Mouse (Mus musculus) neural tube, embryonic 15.5 days (tissue): ENCODE measurements around the gene Slc27a1. TPM values are rescaled to one million over a fixed set of nuclear protein-coding genes. Genes with fewer than 3 reads are reported as not detected.

Experiments
- ATAC-seq: fragments of 200-750 bp; cut with Nextera tagmentation; 2 replicates; pipeline ENCODE4 v1.8.0; 2017; ENCODE audit warnings: mild to moderate bottlenecking, moderate TSS enrichment, moderate library complexity; ENCODE audit not compliant: low FRiP score
- H3K27ac ChIP-seq: fragments of 300-500 bp; sonication (generic); replicated peaks from 2 replicates; pipeline ENCODE4 v1.5.1; 2015; ENCODE audit warnings: mild to moderate bottlenecking, inconsistent platforms
- H3K27me3 ChIP-seq: fragments of 300-500 bp; sonication (generic); replicated peaks from 2 replicates; pipeline ENCODE4 v1.6.1; 2015; ENCODE audit warnings: inconsistent platforms
- H3K36me3 ChIP-seq: fragments of 300-500 bp; sonication (generic); 2 replicates; pipeline ENCODE4 v1.6.1; 2015; ENCODE audit warnings: inconsistent platforms
- H3K4me1 ChIP-seq: fragments of 300-500 bp; sonication (generic); 2 replicates; pipeline ENCODE4 v1.6.1; 2015; ENCODE audit warnings: inconsistent platforms
- H3K4me2 ChIP-seq: fragments of 300-500 bp; sonication (generic); 2 replicates; pipeline ENCODE4 v1.6.1; 2015; ENCODE audit warnings: inconsistent platforms, mild to moderate bottlenecking, moderate library complexity
- H3K4me3 ChIP-seq: fragments of 300-500 bp; sonication (generic); replicated peaks from 2 replicates; pipeline ENCODE4 v1.5.1; 2015; ENCODE audit warnings: mild to moderate bottlenecking, inconsistent platforms
- H3K9ac ChIP-seq: fragments of 300-500 bp; sonication (generic); replicated peaks from 2 replicates; pipeline ENCODE4 v1.6.1; 2015; ENCODE audit warnings: mild to moderate bottlenecking, inconsistent platforms
- H3K9me3 ChIP-seq: fragments of 300-500 bp; sonication (generic); replicated peaks from 2 replicates; pipeline ENCODE4 v1.6.1; 2016; ENCODE audit warnings: inconsistent platforms
- WGBS: fragments of 180-500 bp; shearing (Covaris S2); methylation state at CpG from one replicate; pipeline ENCODE4 v1.1.7; 2015; ENCODE audit warnings: mixed read lengths; 5-methylcytosine and 5-hydroxymethylcytosine counted together
- polyA plus RNA-seq: library from polyadenylated mRNA; unstranded; fragments of >200 nt; fragmentation: Nextera tagmentation; extraction: Ambion mirVana; gene quantifications from 2 replicates; pipeline ENCODE4 v1.2.1, GENCODE M21; 2015

Slc27a1 gene
- polyA plus RNA-seq, 1 experiment from 2014 or later = 83.0 TPM

- Histone ChIP-seq H3K4me2 (peak within 1 kb of the TSS; percentile 57), H3K4me1 (peaks cover 11% of the 10 kb centered on the region), H3K27ac (no peak within 1 kb of the TSS), H3K9ac (peak within 1 kb of the TSS; percentile 37; the same call in 1 of the 2 replicates), H3K4me3 (peak within 1 kb of the TSS; percentile 35), H3K27me3 (peaks cover 25% of the 10 kb centered on the region), H3K9me3 (no peaks in the 10 kb centered on the region), H3K36me3 (no peaks in the 10 kb centered on the region)
- ATAC-seq = no peak
- WGBS = 4% methylated on average over 37 of the region's 37 CpGs
These were observed 31.4 kb upstream of the Slc27a1 start, which contains the start of gene Bst2 for GRCm38 (mm10) chr8:71537028-71537867. Gene Bst2, minus strand, starts transcription at chr8:71537456.

GRCm38 (mm10) chr8:71542632-71543343 lies 25.9 kb upstream of the Slc27a1 start, which contains the start of gene Mvb12a:
Gene Mvb12a, plus strand, starts transcription at chr8:71542922.
- Histone ChIP-seq H3K4me2 (peak within 1 kb of the TSS; percentile 85), H3K36me3 (peaks cover 24% of the 10 kb centered on the region), H3K4me1 (peaks cover 20% of the 10 kb centered on the region), H3K4me3 (peak within 1 kb of the TSS; percentile 94), H3K27ac (peak within 1 kb of the TSS; percentile 77), H3K9ac (peak within 1 kb of the TSS; percentile 87), H3K9me3 (no peaks in the 10 kb centered on the region), H3K27me3 (peaks cover 6% of the 10 kb centered on the region)
- ATAC-seq = peak; percentile 96
- WGBS = under 1% methylated on average over 55 of the region's 55 CpGs

- peak overlapping the region; percentile 94 for H3K4me3 ChIP-seq
- peaks cover 17% of the 10 kb centered on the region for H3K4me1 ChIP-seq
- no peak for ATAC-seq
- peaks cover 33% of the 10 kb centered on the region for H3K36me3 ChIP-seq
- 85% methylated on average over 9 of the region's 9 CpGs for WGBS
- H3K9me3 ChIP-seq = no peaks in the 10 kb centered on the region
- 0 out of 2 replicates have a peak, but pooled peaks cover 4% of the 10 kb centered on the region for H3K27me3 ChIP-seq
- peak overlapping the region; percentile 85 for H3K4me2 ChIP-seq
- peak overlapping the region; percentile 87 for H3K9ac ChIP-seq
- no peak overlapping the region for H3K27ac ChIP-seq
These were observed 24.9 kb upstream of the Slc27a1 start for GRCm38 (mm10) chr8:71543755-71544154.

- Histone ChIP-seq H3K36me3 (peaks cover 33% of the 10 kb centered on the region), H3K27ac (no peak overlapping the region), H3K9ac (no peak overlapping the region), H3K9me3 (no peaks in the 10 kb centered on the region), H3K27me3 (0 out of 2 replicates have a peak, but pooled peaks cover 4% of the 10 kb centered on the region), H3K4me2 (no peak overlapping the region), H3K4me1 (peaks cover 17% of the 10 kb centered on the region), H3K4me3 (no peak overlapping the region)
- ATAC-seq = no peak
- 93% methylated on average over 11 of the region's 11 CpGs for WGBS
These were observed 23.6 kb upstream of the Slc27a1 start for GRCm38 (mm10) chr8:71545053-71545452.

- H3K4me2 ChIP-seq = no peak overlapping the region
- ATAC-seq = no peak
These were observed 21.1 kb upstream of the Slc27a1 start for GRCm38 (mm10) chr8:71547590-71547989.

GRCm38 (mm10) chr8:71550754-71551153 lies 17.9 kb upstream of the Slc27a1 start:
- no peaks in the 10 kb centered on the region for H3K4me1 ChIP-seq
- H3K4me3 ChIP-seq = no peak overlapping the region
- no peak overlapping the region for H3K9ac ChIP-seq
- no peak overlapping the region for H3K4me2 ChIP-seq
- ATAC-seq = no peak
- peaks cover 8% of the 10 kb centered on the region for H3K27me3 ChIP-seq
- no peak overlapping the region for H3K27ac ChIP-seq
- H3K9me3 ChIP-seq = no peaks in the 10 kb centered on the region
- WGBS = 75% methylated on average over 7 of the region's 7 CpGs
- peaks cover 26% of the 10 kb centered on the region for H3K36me3 ChIP-seq

More at GRCm38 (mm10) chr8:71547590-71547989, 21.1 kb upstream of the Slc27a1 start:
- H3K27me3 ChIP-seq = no peaks in the 10 kb centered on the region
- H3K9me3 ChIP-seq = no peaks in the 10 kb centered on the region
- 87% methylated on average over 7 of the region's 7 CpGs for WGBS
- peaks cover 17% of the 10 kb centered on the region for H3K4me1 ChIP-seq
- peaks cover 33% of the 10 kb centered on the region for H3K36me3 ChIP-seq
- no peak overlapping the region for H3K27ac ChIP-seq
- H3K4me3 ChIP-seq = no peak overlapping the region
- no peak overlapping the region for H3K9ac ChIP-seq

GRCm38 (mm10) chr8:71552770-71553169 lies 15.9 kb upstream of the Slc27a1 start:
- Histone ChIP-seq H3K9me3 (no peaks in the 10 kb centered on the region), H3K9ac (no peak overlapping the region), H3K4me2 (no peak overlapping the region), H3K4me3 (no peak overlapping the region), H3K4me1 (no peaks in the 10 kb centered on the region), H3K27me3 (peaks cover 28% of the 10 kb centered on the region), H3K36me3 (peaks cover 10% of the 10 kb centered on the region), H3K27ac (no peak overlapping the region)
- ATAC-seq = no peak
- 74% methylated on average over 6 of the region's 6 CpGs for WGBS

- Histone ChIP-seq H3K9me3 (no peaks in the 10 kb centered on the region), H3K27ac (no peak overlapping the region), H3K36me3 (no peaks in the 10 kb centered on the region), H3K27me3 (peaks cover 40% of the 10 kb centered on the region), H3K4me2 (no peak overlapping the region), H3K4me3 (no peak overlapping the region), H3K4me1 (peaks cover 8% of the 10 kb centered on the region), H3K9ac (no peak overlapping the region)
- no peak for ATAC-seq
- WGBS = 71% methylated on average over 6 of the region's 6 CpGs
These were observed 14.7 kb upstream of the Slc27a1 start for GRCm38 (mm10) chr8:71554001-71554400.

- no peaks in the 10 kb centered on the region for H3K36me3 ChIP-seq
- no peak for ATAC-seq
- no peak overlapping the region for H3K9ac ChIP-seq
- peaks cover 10% of the 10 kb centered on the region for H3K4me1 ChIP-seq
- H3K4me3 ChIP-seq = no peak overlapping the region
- H3K27me3 ChIP-seq = peaks cover 47% of the 10 kb centered on the region
- no peak overlapping the region for H3K27ac ChIP-seq
- 91% methylated on average over 2 of the region's 2 CpGs for WGBS
- no peak overlapping the region for H3K4me2 ChIP-seq
- H3K9me3 ChIP-seq = no peaks in the 10 kb centered on the region
These were observed 14.0 kb upstream of the Slc27a1 start for GRCm38 (mm10) chr8:71554644-71555043.

- Histone ChIP-seq H3K36me3 (no peaks in the 10 kb centered on the region), H3K4me3 (peak within 1 kb of the TSS; percentile 17), H3K27me3 (peaks cover 82% of the 10 kb centered on the region), H3K4me1 (peaks cover 19% of the 10 kb centered on the region), H3K9me3 (no peaks in the 10 kb centered on the region), H3K4me2 (peak within 1 kb of the TSS; percentile 49), H3K9ac (no peak within 1 kb of the TSS), H3K27ac (no peak within 1 kb of the TSS)
- WGBS = 4% methylated on average over 70 of the region's 70 CpGs
- no peak for ATAC-seq
These were observed 10.4 kb upstream of the Slc27a1 start, which contains the start of gene Tmem221 for GRCm38 (mm10) chr8:71558071-71558957. Gene Tmem221, minus strand, starts transcription at chr8:71558871.
